Mouse (Mus musculus) liver, postnatal 0 days (tissue): ENCODE measurements around the gene 1500015O10Rik.

Source experiments
- CTCF ChIP-seq: sonication (generic); IDR thresholded peaks from 2 replicates; pipeline ENCODE4 v1.5.1; 2016; ENCODE audit warnings: antibody characterized with exemption, low read depth
- EP300 ChIP-seq: IDR thresholded peaks from 2 replicates; pipeline ENCODE4 v1.6.1; 2016; ENCODE audit warnings: antibody characterized with exemption, low read depth, mild to moderate bottlenecking

DNA sequence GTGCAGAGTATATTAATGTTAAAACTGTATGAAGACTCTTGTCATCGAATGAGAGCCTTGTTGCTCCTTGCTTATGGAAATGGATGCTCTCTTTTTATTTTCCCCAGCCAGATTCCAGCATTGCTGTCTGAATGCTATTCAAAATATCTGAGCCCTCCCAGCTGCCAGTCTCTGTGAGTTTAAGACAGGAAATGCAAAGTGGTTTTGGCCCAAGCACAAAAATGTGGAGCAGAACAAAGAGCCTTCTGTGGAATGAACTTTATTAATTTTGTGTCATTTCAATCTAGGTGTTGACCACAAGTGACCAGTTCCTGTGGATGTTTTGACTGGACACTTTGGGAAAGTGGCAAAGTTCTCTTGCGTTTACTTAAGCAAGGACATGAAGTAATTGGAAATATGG lies 15.6 kb upstream of the 1500015O10Rik start:
- TF ChIP-seq EP300 (no peak), CTCF (no peak)
